Mouse (Mus musculus) MEL (cell line): ENCODE measurements around the gene Myo3b. TPM values are rescaled to one million over a fixed set of nuclear protein-coding genes. Genes with fewer than 3 reads are reported as not detected.

Source experiments
- DNase-seq: peaks from one replicate; pipeline ENCODE4 v3.0.0; 2011; ENCODE audit warnings: low read depth, low spot score
- H3K27ac ChIP-seq: 2 replicates; pipeline ENCODE4 v1.5.1; 2012; ENCODE audit warnings: low read depth, mild to moderate bottlenecking, control low read depth, low read length, moderate library complexity; ENCODE audit not compliant: control insufficient read depth
- H3K27me3 ChIP-seq, 2 experiments: fragments of 150-350 bp in 1 of 2; sonication (generic) in 1 of 2; 2 replicates each; pipeline ENCODE4 v1.6.1; 2012; ENCODE audit warnings: low read length in 2 of 2, mild to moderate bottlenecking in 2 of 2, improper control_type of control experiment in 1 of 2, moderate library complexity in 1 of 2; ENCODE audit not compliant: insufficient read depth in 2 of 2, control insufficient read depth in 1 of 2
- H3K36me3 ChIP-seq, 2 experiments: 2 replicates each; pipeline ENCODE4 v1.6.1; 2012 to 2014; ENCODE audit warnings: low read length in 2 of 2, improper control_type of control experiment in 1 of 2, inconsistent platforms in 1 of 2, mild to moderate bottlenecking in 1 of 2; ENCODE audit not compliant: insufficient read depth in 2 of 2, control insufficient read depth in 1 of 2
- H3K4me1 ChIP-seq, 2 experiments: fragments of 150-350 bp in 1 of 2; sonication (generic) in 1 of 2; 2 replicates each; pipeline ENCODE4 v1.6.1; 2012; ENCODE audit warnings: low read length in 2 of 2, improper control_type of control experiment in 1 of 2, mild to moderate bottlenecking in 1 of 2; ENCODE audit not compliant: insufficient read depth in 2 of 2, control insufficient read depth in 1 of 2
- H3K4me3 ChIP-seq, 2 experiments: fragments of 150-350 bp in 1 of 2; sonication (generic) in 1 of 2; 2 replicates each; pipeline ENCODE4 v1.5.1; 2012; ENCODE audit warnings: low read depth in 2 of 2, low read length in 2 of 2, mild to moderate bottlenecking in 2 of 2, moderate library complexity in 2 of 2, control low read depth in 1 of 2, improper control_type of control experiment in 1 of 2; ENCODE audit not compliant: control insufficient read depth in 1 of 2, insufficient read depth in 1 of 2
- H3K79me2 ChIP-seq: 2 replicates; pipeline ENCODE4 v1.6.1; 2012; ENCODE audit warnings: mild to moderate bottlenecking, low read length, moderate library complexity; ENCODE audit not compliant: control insufficient read depth, poor library complexity, insufficient read depth
- H3K9ac ChIP-seq: 2 replicates; pipeline ENCODE4 v1.6.1; 2012; ENCODE audit warnings: low read depth, mild to moderate bottlenecking, control low read depth, low read length, moderate library complexity; ENCODE audit not compliant: control insufficient read depth, poor library complexity, severe bottlenecking
- H3K9me3 ChIP-seq: fragments of 150-350 bp; sonication (generic); replicated peaks from 2 replicates; pipeline ENCODE4 v1.6.1; 2012; ENCODE audit warnings: mild to moderate bottlenecking, low read length, improper control_type of control experiment, moderate library complexity; ENCODE audit not compliant: insufficient read depth
- CHD1 ChIP-seq: IDR thresholded peaks from 2 replicates; pipeline ENCODE4 v1.6.1; 2012; ENCODE audit warnings: low read depth, mild to moderate bottlenecking, inconsistent platforms, low read length, improper control_type of control experiment
- CHD2 ChIP-seq: IDR thresholded peaks from 2 replicates; pipeline ENCODE4 v1.6.1; 2011; ENCODE audit warnings: low read length, improper control_type of control experiment
- CTCF ChIP-seq, 3 experiments: IDR thresholded peaks in 2 of 3; conservative IDR thresholded peaks in 1 of 3; 2 replicates each; pipeline ENCODE4 v1.5.1; 2011 to 2012; ENCODE audit warnings: low read length in 3 of 3, low read depth in 2 of 3, mild to moderate bottlenecking in 2 of 3, improper control_type of control experiment in 1 of 3, inconsistent platforms in 1 of 3, mixed read lengths in 1 of 3, moderate library complexity in 1 of 3; ENCODE audit not compliant: control insufficient read depth in 1 of 3, insufficient read depth in 1 of 3, poor library complexity in 1 of 3, severe bottlenecking in 1 of 3
- ETS1 ChIP-seq: IDR thresholded peaks from 2 replicates; pipeline ENCODE4 v1.6.1; 2012; ENCODE audit warnings: low read depth, mild to moderate bottlenecking, inconsistent platforms, low read length, improper control_type of control experiment, moderate library complexity
- GATA1 ChIP-seq: IDR thresholded peaks from 2 replicates; pipeline ENCODE4 v1.6.1; 2011; ENCODE audit warnings: low read depth, low read length, improper control_type of control experiment
- HCFC1 ChIP-seq: IDR thresholded peaks from 2 replicates; pipeline ENCODE4 v1.6.1; 2012; ENCODE audit warnings: low read depth, mild to moderate bottlenecking, inconsistent platforms, low read length, improper control_type of control experiment, moderate library complexity
- KAT2A ChIP-seq: conservative IDR thresholded peaks from 2 replicates; pipeline ENCODE4 v1.6.1; 2012; ENCODE audit warnings: low read depth, low read length, improper control_type of control experiment, inconsistent platforms
- MAFK ChIP-seq: IDR thresholded peaks from 2 replicates; pipeline ENCODE4 v1.6.1; 2011; ENCODE audit warnings: low read depth, mild to moderate bottlenecking, low read length, improper control_type of control experiment, borderline replicate concordance
- MAX ChIP-seq: IDR thresholded peaks from 2 replicates; pipeline ENCODE4 v1.6.1; 2011; ENCODE audit warnings: low read length, improper control_type of control experiment
- MAZ ChIP-seq: IDR thresholded peaks from 2 replicates; pipeline ENCODE4 v1.6.1; 2012; ENCODE audit warnings: low read depth, mild to moderate bottlenecking, inconsistent platforms, low read length, improper control_type of control experiment
- MEF2A ChIP-seq: IDR thresholded peaks from 2 replicates; pipeline ENCODE4 v1.6.1; 2014; ENCODE audit warnings: low read depth, mild to moderate bottlenecking, inconsistent platforms, low read length, improper control_type of control experiment; ENCODE audit not compliant: poor library complexity, insufficient replicate concordance, severe bottlenecking; ENCODE audit errors: extremely low read depth
- MXI1 ChIP-seq: IDR thresholded peaks from 2 replicates; pipeline ENCODE4 v1.6.1; 2011; ENCODE audit warnings: mild to moderate bottlenecking, low read depth, low read length, improper control_type of control experiment
- MYB ChIP-seq: IDR thresholded peaks from 2 replicates; pipeline ENCODE4 v1.6.1; 2011; ENCODE audit warnings: mild to moderate bottlenecking, low read depth, low read length, improper control_type of control experiment
- MYC ChIP-seq: IDR thresholded peaks from 2 replicates; pipeline ENCODE4 v1.6.1; 2011; ENCODE audit warnings: low read depth, mild to moderate bottlenecking, low read length, improper control_type of control experiment, moderate library complexity
- NELFE ChIP-seq: IDR thresholded peaks from 2 replicates; pipeline ENCODE4 v1.6.1; 2011; ENCODE audit warnings: low read depth, low read length, improper control_type of control experiment
- POLR2A ChIP-seq, 2 experiments: IDR thresholded peaks; 2 replicates each; pipeline ENCODE4 v1.6.1; 2011 to 2012; ENCODE audit warnings: low read length in 2 of 2, mild to moderate bottlenecking in 2 of 2, control low read depth in 1 of 2, improper control_type of control experiment in 1 of 2, low read depth in 1 of 2, moderate library complexity in 1 of 2; ENCODE audit not compliant: control insufficient read depth in 1 of 2, insufficient read depth in 1 of 2, poor library complexity in 1 of 2
- POLR2AphosphoS2 ChIP-seq: IDR thresholded peaks from 2 replicates; pipeline ENCODE4 v1.6.1; 2011; ENCODE audit warnings: low read length, improper control_type of control experiment
- RAD21 ChIP-seq: IDR thresholded peaks from 2 replicates; pipeline ENCODE4 v1.6.1; 2011; ENCODE audit warnings: mild to moderate bottlenecking, low read depth, low read length, improper control_type of control experiment
- SMC3 ChIP-seq: IDR thresholded peaks from 2 replicates; pipeline ENCODE4 v1.6.1; 2011; ENCODE audit warnings: low read depth, low read length, improper control_type of control experiment
- TCF12 ChIP-seq: IDR thresholded peaks from 2 replicates; pipeline ENCODE4 v1.6.1; 2014; ENCODE audit warnings: low read depth, mild to moderate bottlenecking, inconsistent platforms, low read length, improper control_type of control experiment, moderate library complexity
- UBTF ChIP-seq: IDR thresholded peaks from 2 replicates; pipeline ENCODE4 v1.6.1; 2012; ENCODE audit warnings: low read depth, mild to moderate bottlenecking, inconsistent platforms, low read length, improper control_type of control experiment, moderate library complexity, borderline replicate concordance; ENCODE audit not compliant: insufficient read depth
- USF2 ChIP-seq, 2 experiments: IDR thresholded peaks; 2 replicates each; pipeline ENCODE4 v1.6.1; 2011 to 2012; ENCODE audit warnings: improper control_type of control experiment in 2 of 2, low read length in 2 of 2, borderline replicate concordance in 1 of 2, inconsistent platforms in 1 of 2, low read depth in 1 of 2, mild to moderate bottlenecking in 1 of 2; ENCODE audit not compliant: insufficient read depth in 1 of 2
- ZMIZ1 ChIP-seq: IDR thresholded peaks from 2 replicates; pipeline ENCODE4 v1.6.1; 2012; ENCODE audit warnings: low read depth, mild to moderate bottlenecking, inconsistent platforms, low read length, improper control_type of control experiment, moderate library complexity
- ZNF384 ChIP-seq: IDR thresholded peaks from 2 replicates; pipeline ENCODE4 v1.6.1; 2012; ENCODE audit warnings: low read depth, mild to moderate bottlenecking, inconsistent platforms, low read length, improper control_type of control experiment
- polyA plus RNA-seq, 2 experiments: library from polyadenylated mRNA; stranded (reverse) in 1 of 2; unstranded in 1 of 2; fragments of >175 nt in 1 of 2; fragments of >200 nt in 1 of 2; gene quantifications; 2 replicates each; pipeline versions ENCODE4 v1.2.1 to v1.2.4; 2012; ENCODE audit warnings: low replicate concordance in 2 of 2, low read depth in 1 of 2; ENCODE audit not compliant: insufficient read length in 2 of 2, insufficient read depth in 1 of 2, missing spikeins in 1 of 2
- total RNA-seq: library from RNA; depleted of rRNA; stranded (reverse); fragments of 300-350 nt; gene quantifications from 2 replicates; pipeline ENCODE4 v1.2.3, GENCODE M21; 2012

The Myo3b gene
- total and polyA plus RNA-seq, 3 experiments: not detected

GRCm38 (mm10) chr2:70210427-70211332 lies 171.8 kb downstream of the Myo3b start:
- no peak overlapping the region for H3K9ac ChIP-seq
- DNase-seq: no peak
- H3K36me3 ChIP-seq: no peaks in the 10 kb centered on the region
- TF ChIP-seq GATA1 (no peak), UBTF (no peak), SMC3 (no peak), ZMIZ1 (no peak), MYB (no peak), TCF12 (no peak), ETS1 (no peak), POLR2A (IDR thresholded peaks at IDR 0.05; ENCODE audit: control insufficient read depth in 1 of 2, insufficient read depth in 1 of 2, low read depth in 1 of 2, low read length in 2 of 2, poor library complexity in 1 of 2) (no peak), POLR2AphosphoS2 (no peak), NELFE (no peak), CHD2 (no peak), CTCF (IDR thresholded peaks at IDR 0.05 in 2 of 3, conservative IDR thresholded peaks at IDR 0.05 in 1 of 3; ENCODE audit: control insufficient read depth in 1 of 3, insufficient read depth in 1 of 3, low read depth in 2 of 3, low read length in 3 of 3, poor library complexity in 1 of 3, severe bottlenecking in 1 of 3) (no peak), MYC (no peak), MEF2A (no peak)
- no peak overlapping the region for H3K4me3 ChIP-seq
- H3K27me3 ChIP-seq: no peaks in the 10 kb centered on the region
- H3K79me2 ChIP-seq: no peaks in the 10 kb centered on the region
- no peaks in the 10 kb centered on the region for H3K4me1 ChIP-seq
- no peak overlapping the region for H3K27ac ChIP-seq
- no peaks in the 10 kb centered on the region for H3K9me3 ChIP-seq

GRCm38 (mm10) chr2:70214401-70214800 lies 175.5 kb downstream of the Myo3b start:
- no peak overlapping the region for H3K9ac ChIP-seq
- H3K36me3 ChIP-seq: no peaks in the 10 kb centered on the region
- no peak overlapping the region for H3K4me3 ChIP-seq
- TF ChIP-seq ZNF384: no peak
- TF ChIP-seq POLR2A (IDR thresholded peaks at IDR 0.05; ENCODE audit: control insufficient read depth in 1 of 2, insufficient read depth in 1 of 2, low read depth in 1 of 2, low read length in 2 of 2, poor library complexity in 1 of 2): no peak
- no peak for TF ChIP-seq USF2 (IDR thresholded peaks at IDR 0.05; ENCODE audit: borderline replicate concordance in 1 of 2, insufficient read depth in 1 of 2, low read depth in 1 of 2, low read length in 2 of 2)
- no peak for TF ChIP-seq MYC
- no peak for TF ChIP-seq RAD21
- TF ChIP-seq MAZ: no peak
- no peak for TF ChIP-seq MAFK
- no peak for TF ChIP-seq KAT2A
- no peak for TF ChIP-seq MAX
- TF ChIP-seq MXI1: no peak
- TF ChIP-seq HCFC1: no peak
- no peak for TF ChIP-seq CHD1
- no peak overlapping the region for H3K27ac ChIP-seq
- H3K27me3 ChIP-seq: no peaks in the 10 kb centered on the region
- H3K4me1 ChIP-seq: no peaks in the 10 kb centered on the region
- DNase-seq: no peak
- H3K9me3 ChIP-seq: no peaks in the 10 kb centered on the region
- H3K79me2 ChIP-seq: no peaks in the 10 kb centered on the region
